Mouse (Mus musculus): ENCODE measurements around the gene 2310039H08Rik. TPM values are rescaled to one million over a fixed set of nuclear protein-coding genes. Genes with fewer than 3 reads are reported as not detected.

Gene 2310039H08Rik
- 10 to 100 TPM; 26.8 to 33.5 TPM for total RNA-seq (2021)
- long read RNA-seq, experiment 1, transcript 2310039H08Rik-201 (1 exons, 762 nt), result major isoform, 109 of 109 reads
- long read RNA-seq, experiment 1, partial matches to known transcripts, result 0 of 109 reads
- long read RNA-seq, experiment 1, other reads (novel, unspliced or antisense), result 0 of 109 reads
- long read RNA-seq, experiment 2, transcript 2310039H08Rik-201 (1 exons, 762 nt), result major isoform, 136 of 136 reads
- long read RNA-seq, experiment 2, partial matches to known transcripts, result 0 of 136 reads
- long read RNA-seq, experiment 2, other reads (novel, unspliced or antisense), result 0 of 136 reads

DNA sequence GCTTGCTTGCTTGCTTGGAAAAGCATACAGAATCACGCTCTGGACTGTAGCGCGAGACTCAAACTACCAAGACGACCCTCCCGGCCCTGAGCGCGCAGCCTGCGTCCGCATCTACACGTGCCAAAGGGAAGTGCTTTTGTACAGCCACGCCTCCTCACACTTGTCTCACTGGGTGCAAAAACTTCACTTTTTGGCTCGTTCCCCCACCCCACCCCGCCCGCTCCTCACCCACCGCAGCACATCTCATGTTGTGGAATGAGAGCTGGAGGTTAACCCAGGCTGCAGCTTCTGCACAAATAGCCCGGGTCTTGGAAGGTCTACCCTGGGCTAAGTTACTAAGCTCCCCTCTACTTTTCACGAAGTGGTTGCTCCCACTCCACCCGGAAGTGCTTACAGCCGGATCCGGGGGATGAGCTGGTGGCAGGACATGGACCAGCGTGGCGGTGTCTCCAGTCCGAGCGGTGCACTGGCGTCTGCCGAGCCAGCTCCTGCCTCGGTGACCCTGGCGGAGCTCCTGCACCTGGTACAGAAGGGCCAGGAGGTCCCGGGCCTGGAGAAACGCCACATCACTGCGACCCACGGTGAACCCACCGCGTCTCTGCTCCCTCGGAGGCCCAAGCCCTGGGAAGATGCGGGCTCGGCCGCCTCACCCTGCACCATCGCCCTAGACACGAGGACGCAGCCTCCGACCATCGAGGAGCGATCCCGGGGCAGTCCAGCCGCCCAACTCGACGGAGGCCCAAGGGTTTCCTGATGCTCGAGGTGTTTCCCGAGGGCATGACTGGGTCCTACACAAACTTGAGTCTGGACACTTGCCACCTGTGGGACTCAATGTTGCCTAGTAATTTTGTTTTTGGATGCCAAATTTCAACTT lies at the start of gene 2310039H08Rik:
TSS of gene 2310039H08Rik (plus strand) at position 232 of the 874 bp plus-strand sequence.
- DNase-seq, result peak; percentile 73 to 83
- intact Hi-C loops (cut with DNase I), result no loop called here

GRCm38 (mm10) chr17:46724477-46725084 lies 47.9 kb upstream of the 2310039H08Rik start:
- intact Hi-C loops (cut with DNase I), result loop anchor here (5.0 kb wide), 3 partner anchors 82 to 887 kb away; no protein-coding TSS in a partner anchor
- DNase-seq, result no peak

DNA sequence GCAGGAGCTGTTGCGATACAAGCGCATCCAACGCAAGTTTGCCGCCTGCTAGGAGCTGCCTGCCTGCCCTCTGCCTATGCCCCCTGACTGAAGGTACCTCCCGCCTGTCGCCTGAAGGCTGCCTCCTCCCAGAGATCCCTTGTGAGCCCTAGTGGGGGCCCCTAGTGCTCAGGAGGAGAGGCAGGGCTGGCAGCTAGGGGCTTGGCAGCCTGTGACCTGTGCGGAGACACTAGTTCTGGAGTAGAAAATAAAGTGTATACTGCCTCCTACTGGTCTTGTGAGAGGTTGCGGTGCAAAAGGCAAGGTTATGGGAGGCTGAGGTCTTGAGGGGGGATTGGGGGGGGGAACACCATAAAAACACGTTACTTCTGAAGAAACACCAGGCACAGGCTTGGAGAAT lies 47.2 kb upstream of the 2310039H08Rik start:
- intact Hi-C loops (cut with DNase I), result loop anchor here (5.0 kb wide), 1 partner anchor 198 kb away; no protein-coding TSS in a partner anchor
- DNase-seq, result no peak

DNA sequence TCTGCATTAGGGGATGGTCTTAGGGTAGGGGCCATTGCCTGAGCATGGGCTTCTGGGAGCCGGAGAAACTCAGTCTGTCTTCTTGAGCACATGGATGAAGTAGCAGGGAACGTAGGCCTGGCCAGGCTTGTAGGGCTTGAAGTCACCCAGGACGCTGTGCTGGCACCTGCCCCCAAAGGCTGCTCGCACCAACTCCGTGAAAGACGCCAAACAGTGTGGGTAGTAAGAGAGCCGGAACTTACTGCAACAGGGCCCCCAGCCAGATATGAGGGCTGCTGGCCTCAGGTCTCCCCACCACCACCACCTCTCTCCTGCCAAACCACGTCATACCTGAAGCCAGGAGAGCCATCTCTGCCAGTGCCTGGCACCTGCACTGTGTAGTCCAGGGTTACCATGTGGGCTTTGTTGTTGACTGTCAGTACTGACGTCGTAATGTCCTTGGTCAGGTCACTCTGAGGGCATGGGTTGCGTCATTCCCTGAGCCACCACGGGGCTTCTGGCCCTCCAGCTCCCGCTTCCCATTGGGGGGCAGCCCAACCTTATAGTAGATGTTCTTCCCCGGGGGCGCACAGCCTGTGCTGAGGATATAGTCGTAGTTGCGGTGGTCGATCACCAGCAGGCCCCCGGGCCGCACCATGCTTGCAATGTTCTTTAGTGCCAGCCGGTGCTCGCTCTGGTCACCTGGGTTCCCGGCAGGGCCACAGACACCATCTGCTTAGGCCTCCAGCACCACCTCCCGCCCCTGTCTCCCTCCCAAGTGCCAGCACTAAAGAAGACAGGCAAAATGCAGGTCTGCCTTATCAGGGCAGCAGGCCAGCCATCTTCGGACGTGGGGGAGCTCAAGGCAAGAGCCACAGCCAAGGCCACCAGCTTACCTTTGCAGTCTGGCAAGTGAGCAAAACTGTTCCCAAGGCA lies 46.4 kb upstream of the 2310039H08Rik start:
- intact Hi-C loops (cut with DNase I), result loop anchor here (5.0 kb wide), 1 partner anchor 199 kb away; no protein-coding TSS in a partner anchor
- no peak for DNase-seq

DNA sequence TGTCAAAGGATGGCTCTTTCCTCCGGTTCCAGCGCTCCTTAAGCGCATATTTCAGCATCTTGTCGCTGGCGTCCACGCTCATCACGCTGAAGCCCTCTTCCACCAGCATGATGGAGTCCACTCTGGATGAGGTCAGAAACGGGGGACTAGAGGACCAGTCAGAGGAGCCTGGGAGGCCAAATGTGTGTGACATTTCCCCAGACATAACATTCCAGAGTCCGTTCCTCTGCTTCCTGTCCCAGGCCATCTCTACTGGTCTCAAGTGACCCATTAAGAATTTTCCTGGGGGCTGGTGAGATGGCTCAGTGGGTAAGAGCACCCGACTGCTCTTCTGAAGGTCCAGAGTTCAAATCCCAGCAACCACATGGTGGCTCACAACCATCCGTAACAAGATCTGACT lies 45.2 kb upstream of the 2310039H08Rik start:
- intact Hi-C loops (cut with DNase I), result loop anchor here (5.0 kb wide), 1 partner anchor 200 kb away; no protein-coding TSS in a partner anchor
- no peak for DNase-seq

GRCm38 (mm10) chr17:46728021-46728420 lies 44.4 kb upstream of the 2310039H08Rik start:
- intact Hi-C loops (cut with DNase I), result loop anchor here (5.0 kb wide), 1 partner anchor 201 kb away; no protein-coding TSS in a partner anchor
- no peak for DNase-seq

GRCm38 (mm10) chr17:46728496-46728895 lies 43.9 kb upstream of the 2310039H08Rik start:
- intact Hi-C loops (cut with DNase I), result loop anchor here (5.0 kb wide), 1 partner anchor 201 kb away; no protein-coding TSS in a partner anchor

GRCm38 (mm10) chr17:46728904-46729318 lies 43.5 kb upstream of the 2310039H08Rik start, which contains the start of gene Gnmt:
TSS of gene Gnmt (minus strand) at chr17:46729168.
- DNase-seq, result no peak
- intact Hi-C loops (cut with DNase I), result loop anchor here (5.0 kb wide), 1 partner anchor 202 kb away; no protein-coding TSS in a partner anchor

More at GRCm38 (mm10) chr17:46728496-46728895, 43.9 kb upstream of the 2310039H08Rik start:
- DNase-seq, result no peak

GRCm38 (mm10) chr17:46734055-46734454 lies 38.4 kb upstream of the 2310039H08Rik start:
- no peak for DNase-seq
- intact Hi-C loops (cut with DNase I), result no loop called here

DNA sequence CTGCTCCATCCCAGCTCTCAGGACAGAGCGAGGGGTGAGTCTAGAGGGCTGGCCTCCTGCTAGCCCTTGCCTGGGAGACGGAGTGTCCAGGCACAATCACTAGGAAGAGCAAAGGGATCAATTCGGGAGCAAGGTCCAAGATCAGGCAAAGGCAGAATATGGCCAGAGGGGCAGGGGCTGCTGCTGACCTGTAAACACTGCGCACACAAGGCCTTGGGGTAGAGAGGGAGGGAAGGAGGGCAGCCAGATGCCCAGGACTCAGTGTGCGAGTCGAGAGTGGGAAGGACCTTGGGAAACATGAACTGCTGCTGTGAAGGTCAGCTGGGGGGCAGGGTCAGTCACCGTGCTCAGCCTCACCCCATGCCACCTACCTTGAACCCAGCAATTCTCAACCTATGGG lies 37.1 kb upstream of the 2310039H08Rik start:
- intact Hi-C loops (cut with DNase I), result no loop called here
- no peak for DNase-seq

DNA sequence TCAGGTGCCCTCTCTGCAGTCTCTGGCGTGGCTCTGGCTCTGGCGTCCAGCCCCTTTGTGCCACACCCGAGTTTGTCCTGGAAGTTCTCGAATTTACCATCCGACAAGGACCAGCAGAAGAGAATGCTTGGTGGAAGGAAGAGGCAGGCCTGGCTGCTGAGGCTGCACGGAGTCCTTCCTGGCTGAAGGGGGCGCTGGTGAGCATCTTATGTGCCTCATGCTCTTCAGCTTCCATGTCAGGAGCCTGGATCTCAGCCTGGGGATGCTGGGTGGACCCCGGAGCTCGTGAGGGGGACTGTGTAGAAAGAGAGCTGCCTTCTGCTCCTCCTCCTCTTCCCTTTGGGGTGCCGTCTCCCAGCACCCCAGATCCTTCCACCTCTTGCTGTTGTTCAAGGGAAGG lies 36.3 kb upstream of the 2310039H08Rik start:
- intact Hi-C loops (cut with DNase I), result no loop called here
- no peak for DNase-seq

- DNase-seq, result no peak
- intact Hi-C loops (cut with DNase I), result no loop called here
Measured at GRCm38 (mm10) chr17:46741305-46741704, 31.1 kb upstream of the 2310039H08Rik start.

GRCm38 (mm10) chr17:46742986-46743385 lies 29.4 kb upstream of the 2310039H08Rik start:
- no peak for DNase-seq
- intact Hi-C loops (cut with DNase I), result no loop called here

- intact Hi-C loops (cut with DNase I), result no loop called here
- no peak for DNase-seq
Measured at GRCm38 (mm10) chr17:46745506-46745905, 26.9 kb upstream of the 2310039H08Rik start.

DNA sequence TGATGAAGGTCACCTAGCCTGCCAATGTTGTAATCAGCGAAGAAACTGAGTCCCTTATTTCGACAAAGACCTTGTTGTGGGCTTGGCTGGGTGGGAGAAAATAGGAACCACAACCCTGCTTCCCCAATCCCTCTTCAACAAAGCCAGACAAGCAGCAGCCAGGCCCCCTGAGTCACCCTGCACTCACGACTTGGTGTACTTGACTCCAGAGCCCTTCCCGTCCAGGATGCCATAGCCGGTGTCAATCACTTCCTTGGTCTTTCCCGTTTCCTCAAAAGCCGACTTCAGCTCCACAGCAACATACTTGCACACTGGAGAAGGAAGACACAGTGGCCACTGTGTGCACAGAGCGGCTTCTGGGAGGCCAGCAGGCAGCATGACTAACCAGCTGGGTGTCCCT lies 25.2 kb upstream of the 2310039H08Rik start:
- no peak for DNase-seq
- intact Hi-C loops (cut with DNase I), result no loop called here

DNA sequence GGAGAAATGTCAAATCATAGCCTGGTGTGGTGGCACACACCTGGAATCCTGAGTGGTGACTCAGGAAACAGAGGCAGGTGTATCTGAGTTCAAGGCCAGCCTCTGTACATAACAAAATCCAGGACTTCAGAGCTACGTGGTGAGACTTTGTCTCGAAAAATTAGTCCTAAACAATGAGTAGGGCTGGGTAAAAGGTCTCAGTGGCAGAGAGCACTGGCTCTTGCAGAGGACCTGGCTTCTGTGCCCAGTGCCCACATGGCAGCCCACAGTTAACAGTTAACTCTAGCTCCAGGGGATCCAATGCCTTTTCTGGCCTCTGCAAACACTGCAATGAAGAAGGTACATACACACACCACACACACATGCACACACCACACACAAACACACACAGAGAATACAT lies 24.6 kb upstream of the 2310039H08Rik start:
- DNase-seq, result no peak
- intact Hi-C loops (cut with DNase I), result no loop called here

DNA sequence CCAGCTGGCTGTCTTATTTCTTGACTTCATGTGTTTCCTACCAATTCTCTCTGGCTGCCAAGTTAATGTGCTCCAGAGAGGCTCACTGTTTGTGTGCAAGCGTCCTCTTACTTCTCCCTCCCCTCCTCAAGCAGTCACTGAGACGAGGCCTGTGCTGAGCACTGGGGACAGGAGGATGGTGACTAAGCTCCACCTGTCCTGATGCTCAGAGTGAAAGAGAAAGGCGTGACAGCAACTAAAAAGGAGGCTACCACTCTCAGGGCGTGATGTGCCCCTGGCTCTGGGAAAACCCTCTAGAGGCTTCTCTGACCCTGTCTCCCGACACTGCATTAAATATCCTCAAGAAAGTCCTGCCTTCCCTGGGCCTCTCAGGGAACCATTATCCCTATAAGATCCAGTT lies 23.2 kb upstream of the 2310039H08Rik start:
- DNase-seq, result no peak
- intact Hi-C loops (cut with DNase I), result no loop called here

DNA sequence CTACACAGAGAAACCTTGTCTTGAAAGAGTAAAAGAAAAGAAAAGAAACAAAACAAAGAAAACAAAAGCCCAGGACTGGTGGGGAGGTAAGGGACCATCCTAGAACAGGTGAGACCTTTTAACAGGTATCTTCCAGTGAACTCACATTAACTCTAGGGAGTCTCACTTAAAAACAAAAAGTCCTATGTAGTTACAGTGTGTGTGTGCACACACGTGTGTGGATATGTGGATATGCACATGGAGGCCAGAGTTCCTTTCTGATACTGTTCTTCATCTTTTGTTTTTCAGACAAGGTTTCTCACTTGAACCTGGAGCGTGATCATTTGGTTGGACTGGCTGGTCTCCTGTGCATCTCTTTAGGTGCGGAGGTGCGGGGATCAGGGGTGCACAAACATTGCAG lies 21.9 kb upstream of the 2310039H08Rik start:
- DNase-seq, result no peak
- intact Hi-C loops (cut with DNase I), result no loop called here

- no peak for DNase-seq
- intact Hi-C loops (cut with DNase I), result no loop called here
Measured at GRCm38 (mm10) chr17:46751056-46751793, 21.2 kb upstream of the 2310039H08Rik start.
